Mouse (Mus musculus) hindbrain, embryonic 16.5 days (tissue): Measurements from ENCODE around the gene Dync2li1. TPM values are rescaled to one million over a fixed set of nuclear protein-coding genes. Genes with fewer than 3 reads are reported as not detected.
A peak's percentile ranks its signal among the peaks of the same experiment; 100 is the strongest.

Source experiments
- ATAC-seq: fragments of 200-750 bp; cut with Nextera tagmentation; 2 replicates; pipeline ENCODE4 v1.8.0; 2017; ENCODE audit warnings: moderate TSS enrichment, moderate library complexity
- H3K27ac ChIP-seq: fragments of 300-500 bp; sonication (generic); 2 replicates; pipeline ENCODE4 v1.5.1; 2014; ENCODE audit warnings: low read depth, mild to moderate bottlenecking, control low read depth, low read length, moderate library complexity
- H3K27me3 ChIP-seq: fragments of 300-500 bp; sonication (generic); replicated peaks from 2 replicates; pipeline ENCODE4 v1.6.1; 2014; ENCODE audit warnings: low read length; ENCODE audit not compliant: control insufficient read depth, insufficient read depth
- H3K36me3 ChIP-seq: fragments of 300-500 bp; sonication (generic); 2 replicates; pipeline ENCODE4 v1.6.1; 2014; ENCODE audit warnings: mild to moderate bottlenecking, low read length, moderate library complexity, mixed read lengths; ENCODE audit not compliant: control insufficient read depth, insufficient read depth
- H3K4me1 ChIP-seq: fragments of 300-500 bp; sonication (generic); 2 replicates; pipeline ENCODE4 v1.6.1; 2014; ENCODE audit warnings: low read depth, low read length; ENCODE audit not compliant: control insufficient read depth, insufficient read depth
- H3K4me2 ChIP-seq: fragments of 300-500 bp; sonication (generic); 2 replicates; pipeline ENCODE4 v1.6.1; 2014; ENCODE audit warnings: mild to moderate bottlenecking, low read length, control low read depth, moderate library complexity
- H3K4me3 ChIP-seq: fragments of 300-500 bp; sonication (generic); 2 replicates; pipeline ENCODE4 v1.5.1; 2014; ENCODE audit warnings: mild to moderate bottlenecking, low read length, control low read depth, moderate library complexity
- H3K9ac ChIP-seq: fragments of 300-500 bp; sonication (generic); 2 replicates; pipeline ENCODE4 v1.6.1; 2014; ENCODE audit warnings: low read depth, mild to moderate bottlenecking, control low read depth, low read length, moderate library complexity
- H3K9me3 ChIP-seq: fragments of 300-500 bp; sonication (generic); 2 replicates; pipeline ENCODE4 v1.6.1; 2014; ENCODE audit warnings: mild to moderate bottlenecking, low read length, moderate library complexity; ENCODE audit not compliant: control insufficient read depth
- WGBS: fragments of 180-500 bp; shearing (Covaris S2); extraction: QIAGEN DNeasy Blood & Tissue Kit; methylation state at CpG from one replicate; pipeline ENCODE4 v1.1.7; 2014; 5-methylcytosine and 5-hydroxymethylcytosine counted together
- polyA plus RNA-seq: library from polyadenylated mRNA; unstranded; fragments of >200 nt; fragmentation: Nextera tagmentation; extraction: Ambion mirVana; gene quantifications from 2 replicates; pipeline ENCODE4 v1.2.1, GENCODE M21; 2015

Gene Dync2li1
- polyA plus RNA-seq, 1 experiment from 2014 or later, result 39.0 TPM

GRCm38 (mm10) chr17:84658951-84659350, 32.7 kb downstream of the Dync2li1 start:
- ATAC-seq, result no peak
- WGBS, result 71% methylated on average over 8 of the region's 8 CpGs
- no peak overlapping the region for H3K9ac ChIP-seq
- no peak overlapping the region for H3K27ac ChIP-seq
- H3K4me3 ChIP-seq, result no peak overlapping the region
- peaks cover 11% of the 10 kb centered on the region for H3K4me1 ChIP-seq
- H3K27me3 ChIP-seq, result no peaks in the 10 kb centered on the region
- no peaks in the 10 kb centered on the region for H3K36me3 ChIP-seq
- H3K9me3 ChIP-seq, result no peaks in the 10 kb centered on the region
- no peak overlapping the region for H3K4me2 ChIP-seq

DNA sequence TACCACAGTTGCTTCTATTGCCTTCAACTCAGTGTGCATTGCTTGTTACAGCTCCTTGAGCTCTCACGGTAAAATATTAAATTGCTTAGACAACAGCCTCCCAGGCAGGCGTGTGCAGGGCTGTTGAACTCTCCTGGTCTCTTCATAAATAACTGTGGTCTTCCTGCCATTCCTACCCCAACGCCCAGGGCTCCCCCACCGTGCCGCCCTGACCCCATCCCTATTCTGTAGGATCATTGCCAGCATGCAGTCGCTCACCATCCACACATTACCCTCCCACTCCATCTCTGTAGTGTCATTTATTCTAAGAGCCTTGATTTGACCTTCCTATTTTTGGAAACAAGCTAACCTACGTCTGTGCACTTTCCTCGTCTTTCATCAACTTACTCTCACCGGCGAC, 38.8 kb downstream of the Dync2li1 start:
- no peaks in the 10 kb centered on the region for H3K4me1 ChIP-seq
- no peak for ATAC-seq
- WGBS, result 37% methylated on average over 10 of the region's 10 CpGs

DNA sequence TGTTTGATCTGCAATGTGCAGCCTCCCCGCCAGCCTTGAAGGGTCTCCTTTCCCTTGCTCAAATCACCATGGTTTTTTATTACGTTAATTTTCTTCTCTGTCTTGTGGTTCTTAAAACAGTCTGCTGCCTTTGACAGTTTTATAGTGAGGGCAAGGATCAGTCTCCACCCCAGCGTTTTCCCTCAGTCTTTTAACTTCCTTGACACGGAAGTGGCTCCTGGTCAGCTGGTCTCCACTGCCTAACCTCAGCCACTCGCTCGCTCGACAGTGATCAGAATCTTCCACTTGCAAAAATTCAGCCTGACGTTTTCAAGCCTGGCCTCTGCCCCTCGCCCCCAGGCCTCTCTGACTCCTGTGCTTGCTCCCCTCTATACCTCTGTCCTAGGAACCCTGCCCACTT, 39.4 kb downstream of the Dync2li1 start:
- H3K4me2 ChIP-seq, result no peak overlapping the region
- H3K4me3 ChIP-seq, result no peak overlapping the region
- no peak overlapping the region for H3K27ac ChIP-seq
- no peaks in the 10 kb centered on the region for H3K4me1 ChIP-seq
- H3K9me3 ChIP-seq, result no peaks in the 10 kb centered on the region
- H3K9ac ChIP-seq, result no peak overlapping the region
- 47% methylated on average over 9 of the region's 9 CpGs for WGBS
- no peaks in the 10 kb centered on the region for H3K36me3 ChIP-seq
- H3K27me3 ChIP-seq, result no peaks in the 10 kb centered on the region
- ATAC-seq, result no peak

More for the DNA sequence above, 38.8 kb downstream of the Dync2li1 start:
- Histone ChIP-seq H3K9ac (no peak overlapping the region), H3K9me3 (no peaks in the 10 kb centered on the region), H3K4me3 (no peak overlapping the region), H3K27ac (no peak overlapping the region), H3K27me3 (no peaks in the 10 kb centered on the region), H3K4me2 (no peak overlapping the region), H3K36me3 (no peaks in the 10 kb centered on the region)

DNA sequence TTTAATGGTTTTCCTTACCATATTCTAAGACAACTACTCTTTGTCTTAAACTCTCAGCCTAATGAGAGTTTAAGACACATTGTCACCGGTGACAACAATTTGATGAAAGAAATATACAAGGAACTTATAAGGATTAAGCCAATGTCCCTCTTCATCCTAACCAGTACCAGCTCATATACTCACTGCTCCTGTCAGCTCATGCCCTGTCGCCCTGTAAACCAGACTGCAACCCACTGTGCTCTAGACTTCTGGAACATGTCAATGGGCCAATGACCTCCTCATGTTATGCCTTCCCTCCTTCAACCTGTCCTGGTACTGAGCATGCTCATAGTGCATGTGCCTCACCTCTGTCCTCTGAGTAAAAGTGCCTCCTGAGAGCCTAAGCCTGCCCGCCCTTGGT, 41.6 kb downstream of the Dync2li1 start:
- Histone ChIP-seq H3K4me1 (no peaks in the 10 kb centered on the region), H3K27ac (no peak overlapping the region), H3K9me3 (no peaks in the 10 kb centered on the region), H3K36me3 (no peaks in the 10 kb centered on the region), H3K27me3 (no peaks in the 10 kb centered on the region), H3K4me3 (no peak overlapping the region), H3K9ac (no peak overlapping the region), H3K4me2 (no peak overlapping the region)
- 89% methylated on average over 3 of the region's 3 CpGs for WGBS
- ATAC-seq, result no peak

DNA sequence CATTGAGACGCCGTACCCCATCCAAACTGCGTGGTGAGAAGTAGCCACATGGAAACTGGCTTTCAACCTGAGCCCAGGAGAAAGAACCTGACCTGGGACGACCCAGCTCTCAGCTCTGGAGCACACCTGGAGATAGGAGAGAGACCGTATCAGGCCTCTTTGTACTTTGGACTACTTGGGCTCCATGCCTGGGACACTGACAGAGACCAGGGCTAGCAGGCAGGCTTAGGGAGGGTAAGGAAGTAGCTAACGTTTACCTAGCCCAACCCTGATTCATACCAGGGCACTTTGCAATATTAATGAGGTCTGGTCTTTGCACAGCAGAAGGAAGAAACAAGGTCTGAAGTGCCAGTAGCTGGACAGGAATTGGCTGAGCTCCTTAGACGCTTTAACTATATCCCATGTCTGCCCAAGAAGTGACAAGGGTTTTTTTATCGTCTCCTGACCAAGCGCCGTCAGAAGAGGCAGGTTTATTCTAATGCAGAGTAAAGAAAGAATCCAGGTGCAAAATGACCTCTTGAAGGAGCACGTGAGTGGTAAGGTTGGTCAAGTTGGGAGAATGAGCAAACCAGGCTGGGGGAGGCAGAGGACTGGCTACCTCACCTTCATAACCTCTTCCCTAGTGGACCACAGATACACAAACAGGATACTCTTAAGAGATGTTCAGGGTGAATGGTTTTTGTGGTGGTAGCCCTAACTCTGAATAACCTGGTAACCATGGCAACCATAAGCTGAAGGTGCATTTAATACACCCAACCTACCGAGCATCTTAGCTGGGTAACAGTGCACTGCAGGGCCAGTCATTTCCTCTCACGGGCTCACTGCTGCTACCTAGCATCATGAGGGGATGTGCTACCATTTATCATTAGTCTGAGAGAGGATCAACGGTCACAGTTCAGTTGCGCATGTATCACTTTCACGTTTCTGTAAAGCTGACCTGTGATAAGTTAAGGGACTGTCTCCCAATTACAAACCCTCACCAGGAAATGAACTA, 46.4 kb downstream of the Dync2li1 start:
- no peaks in the 10 kb centered on the region for H3K9me3 ChIP-seq
- H3K4me3 ChIP-seq, result no peak overlapping the region
- H3K4me1 ChIP-seq, result no peaks in the 10 kb centered on the region; the same call in 1 of the 2 replicates
- ATAC-seq, result no peak
- H3K4me2 ChIP-seq, result no peak overlapping the region
- WGBS, result 79% methylated on average over 16 of the region's 16 CpGs
- no peaks in the 10 kb centered on the region for H3K27me3 ChIP-seq
- no peak overlapping the region for H3K27ac ChIP-seq
- H3K9ac ChIP-seq, result no peak overlapping the region
- no peaks in the 10 kb centered on the region for H3K36me3 ChIP-seq

- ATAC-seq, result no peak
- Histone ChIP-seq H3K4me1 (no peaks in the 10 kb centered on the region; the same call in 1 of the 2 replicates), H3K4me3 (no peak overlapping the region), H3K9me3 (no peaks in the 10 kb centered on the region), H3K9ac (no peak overlapping the region), H3K36me3 (no peaks in the 10 kb centered on the region), H3K27ac (no peak overlapping the region), H3K27me3 (no peaks in the 10 kb centered on the region), H3K4me2 (no peak overlapping the region)
- 32% methylated on average over 7 of the region's 7 CpGs for WGBS
Observed at GRCm38 (mm10) chr17:84674048-84674447, 47.8 kb downstream of the Dync2li1 start.

DNA sequence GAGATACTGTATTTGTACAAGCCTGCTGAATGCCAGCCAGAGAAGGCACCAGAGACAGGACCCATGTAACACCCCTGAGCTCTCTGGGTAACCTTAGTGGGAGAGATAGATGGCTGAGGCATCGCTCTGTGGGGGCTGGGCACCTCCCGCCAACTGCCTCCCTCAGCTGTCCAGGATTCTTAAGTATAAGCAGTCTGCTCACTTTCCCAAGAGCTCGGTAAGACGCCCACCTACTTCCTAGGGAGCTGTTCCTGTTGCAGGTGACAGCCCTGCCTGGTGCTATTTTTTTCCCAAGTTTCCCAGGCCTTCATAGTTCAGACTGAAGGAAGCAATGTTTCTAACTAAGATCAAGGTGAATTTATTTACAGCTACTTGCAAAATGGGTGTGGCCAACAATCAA, 48.9 kb downstream of the Dync2li1 start:
- WGBS, result 66% methylated on average over 4 of the region's 4 CpGs
- Histone ChIP-seq H3K4me2 (no peak overlapping the region), H3K27me3 (no peaks in the 10 kb centered on the region), H3K27ac (no peak overlapping the region), H3K4me3 (no peak overlapping the region), H3K4me1 (no peaks in the 10 kb centered on the region; the same call in 1 of the 2 replicates), H3K9me3 (no peaks in the 10 kb centered on the region), H3K36me3 (no peaks in the 10 kb centered on the region), H3K9ac (no peak overlapping the region)
- ATAC-seq, result no peak

DNA sequence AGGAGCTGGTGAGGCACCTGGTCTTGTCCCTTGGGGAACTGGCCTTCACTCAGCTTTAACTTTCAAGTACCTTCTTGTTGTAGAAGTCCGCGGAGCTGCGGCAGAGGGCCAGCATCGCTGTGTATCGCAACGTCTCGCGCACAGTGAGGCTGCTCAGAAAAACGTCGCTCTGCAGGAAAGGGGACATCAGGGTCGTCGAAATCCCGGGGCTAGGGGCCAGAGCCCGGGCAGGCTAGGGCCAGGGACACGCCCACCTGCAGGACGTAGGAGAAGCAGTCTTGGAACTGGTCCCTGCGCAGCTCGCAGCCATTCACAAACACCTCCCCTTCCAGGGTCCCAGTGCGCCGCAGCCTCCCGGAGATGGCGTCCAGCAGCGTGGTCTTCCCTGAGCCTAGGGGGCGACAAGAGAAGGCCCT, 49.7 kb downstream of the Dync2li1 start, which contains the start of gene Abcg8:
Gene Abcg8, plus strand, starts transcription at position 352 of the 416 bp plus-strand sequence.
- H3K4me1 ChIP-seq, result no peaks in the 10 kb centered on the region; the same call in 1 of the 2 replicates
- peak within 1 kb of the TSS; percentile 50; the same call in 1 of the 2 replicates for H3K9ac ChIP-seq
- no peaks in the 10 kb centered on the region for H3K9me3 ChIP-seq
- H3K27ac ChIP-seq, result no peak within 1 kb of the TSS
- no peaks in the 10 kb centered on the region for H3K27me3 ChIP-seq
- peak; percentile 61; the same call in 1 of the 2 replicates for ATAC-seq
- H3K36me3 ChIP-seq, result no peaks in the 10 kb centered on the region
- 3% methylated on average over 24 of the region's 24 CpGs for whole genome bisulfite sequencing
- peak within 1 kb of the TSS; percentile 38 for H3K4me3 ChIP-seq
- H3K4me2 ChIP-seq, result peak within 1 kb of the TSS; percentile 67

DNA sequence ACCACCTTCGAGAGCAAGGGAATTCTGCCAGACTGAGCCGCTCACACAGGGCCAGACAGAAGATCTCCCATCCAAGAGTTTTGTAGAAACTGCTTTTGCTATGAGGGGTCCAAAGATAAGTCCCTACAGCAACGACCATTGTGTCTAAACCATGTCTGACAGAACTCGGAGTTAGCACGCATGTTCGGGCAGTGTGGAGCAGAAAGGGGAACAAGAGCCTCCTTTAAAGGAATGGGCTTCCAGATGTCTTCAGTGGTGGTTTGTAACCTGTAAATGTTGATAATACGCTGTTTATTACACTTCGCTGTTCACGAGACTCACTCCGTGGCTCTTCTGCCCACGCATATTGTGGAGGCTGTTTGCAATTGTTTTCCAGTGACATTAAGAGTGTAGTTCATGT, 51.3 kb downstream of the Dync2li1 start:
- Histone ChIP-seq H3K4me1 (no peaks in the 10 kb centered on the region; the same call in 1 of the 2 replicates), H3K9ac (no peak overlapping the region), H3K4me2 (no peak overlapping the region), H3K9me3 (no peaks in the 10 kb centered on the region), H3K4me3 (no peak overlapping the region), H3K36me3 (no peaks in the 10 kb centered on the region), H3K27me3 (no peaks in the 10 kb centered on the region), H3K27ac (no peak overlapping the region)
- ATAC-seq, result no peak
- WGBS, result 92% methylated on average over 11 of the region's 11 CpGs
